Mouse (Mus musculus): ENCODE results near the gene Kcnk2.

Kcnk2 gene

DNA sequence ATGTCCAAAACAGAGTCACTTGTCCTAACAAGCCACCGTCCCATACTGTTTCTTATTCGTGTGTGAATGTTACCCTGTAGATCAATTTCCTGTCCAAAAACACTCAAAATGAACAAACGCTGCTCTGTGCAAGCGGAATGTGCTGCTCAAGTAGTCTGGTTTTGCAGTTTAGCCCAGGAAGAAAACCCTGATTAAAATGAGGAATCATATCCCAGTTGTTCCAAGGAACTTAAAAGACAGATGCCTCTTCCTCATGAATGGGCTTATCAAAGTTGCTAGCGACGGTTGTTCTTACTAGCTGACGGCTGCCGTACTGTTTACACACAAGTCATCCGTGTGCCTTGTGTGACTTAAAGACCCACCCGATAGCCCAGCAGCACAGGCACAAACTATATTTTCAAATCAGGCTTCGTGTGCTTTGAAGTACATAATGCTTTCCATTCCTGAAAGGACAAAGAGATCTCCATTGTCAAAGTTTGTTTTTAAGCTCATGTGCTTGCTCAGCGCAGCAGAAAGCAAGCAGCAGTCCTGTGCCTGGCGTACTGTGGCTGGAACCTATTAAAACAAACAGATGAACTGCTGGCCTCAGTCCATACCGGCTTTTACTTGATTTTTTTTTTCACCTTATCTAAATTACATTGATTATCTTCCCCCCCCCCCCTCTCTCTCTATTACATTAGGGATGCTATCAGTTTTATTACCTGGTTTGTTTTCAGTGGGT is at the start of gene Kcnk2:
Gene Kcnk2 (minus strand): TSS at position 51 of the 721 bp plus-strand sequence.
- DNase-seq: no peak

DNA sequence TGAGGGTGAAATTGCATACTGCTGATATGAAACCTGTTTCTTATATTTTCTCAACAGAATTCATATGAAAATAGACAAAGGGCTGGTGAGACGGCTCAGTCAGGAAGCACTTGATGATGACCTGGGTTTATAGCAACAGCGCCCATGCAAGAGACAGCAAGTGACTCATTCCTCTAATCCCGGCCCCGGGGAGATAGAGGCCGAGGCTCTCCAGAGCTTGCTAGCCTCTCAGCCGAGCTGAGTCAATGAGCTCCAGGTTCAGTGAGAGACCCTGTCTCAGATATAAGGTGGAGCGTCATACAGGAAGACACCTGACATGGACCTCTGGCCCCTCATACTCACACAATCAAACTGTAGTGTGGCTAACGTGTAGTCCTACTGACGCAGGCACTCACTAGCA is 38.7 kb upstream of the Kcnk2 start:
- no peak for DNase-seq

DNA sequence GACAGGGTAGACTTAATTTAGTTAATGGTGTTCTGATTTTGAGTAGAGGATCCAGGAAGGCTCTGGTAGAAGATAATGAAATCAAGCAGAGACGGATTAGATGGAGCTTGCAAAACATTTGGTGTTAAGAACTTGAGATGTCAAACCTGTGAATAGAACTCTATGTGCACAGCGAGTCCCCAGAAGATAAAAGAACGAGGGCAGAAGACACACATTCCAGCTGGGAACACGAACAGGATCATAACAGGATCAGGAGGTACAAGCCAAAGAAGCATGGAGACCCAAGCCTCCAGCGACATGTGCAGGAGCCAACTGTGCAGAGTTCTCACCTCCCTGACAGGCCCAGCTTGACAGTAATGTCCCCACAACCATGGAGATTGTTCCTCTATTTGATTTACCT is 35.1 kb upstream of the Kcnk2 start:
- DNase-seq: no peak

DNA sequence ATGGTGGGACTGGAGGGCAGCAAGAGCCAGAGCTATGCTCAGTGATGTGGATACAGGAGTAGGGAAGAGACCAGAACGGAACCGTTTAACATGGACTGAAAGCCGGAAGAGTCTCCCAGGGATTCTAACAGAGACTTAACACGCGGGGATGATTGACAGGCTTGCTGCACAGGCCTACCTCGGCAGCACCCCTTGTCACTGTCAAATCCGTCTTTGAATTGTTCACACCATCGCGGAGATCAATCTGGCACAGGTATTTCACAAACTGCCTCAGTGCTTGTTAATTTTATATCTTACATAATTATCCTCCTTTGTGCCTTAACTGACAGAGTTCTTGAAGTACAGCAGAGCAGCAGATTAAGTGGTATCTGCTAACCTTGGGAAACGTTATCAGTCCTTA is 33.4 kb upstream of the Kcnk2 start:
- no peak for DNase-seq

DNA sequence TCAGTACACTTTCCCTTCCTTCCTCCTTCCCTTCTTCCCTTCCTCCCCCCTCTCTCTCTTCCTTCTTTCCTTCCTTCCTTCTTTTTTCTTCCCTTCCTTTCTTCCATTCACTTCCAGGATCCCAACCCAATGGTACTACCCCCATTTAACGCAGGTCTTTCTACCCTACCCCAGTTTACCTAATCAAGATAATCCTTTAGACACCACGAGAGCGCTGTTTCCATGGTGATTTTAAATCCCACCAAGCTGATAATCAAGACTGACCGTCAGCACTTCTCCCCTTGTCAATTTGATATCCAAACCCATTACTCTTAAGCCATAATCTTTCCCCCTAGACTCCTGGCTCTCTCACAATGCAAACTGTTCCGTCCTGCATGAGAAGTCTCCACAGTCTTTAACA is 29.4 kb upstream of the Kcnk2 start:
- DNase-seq: no peak

DNA sequence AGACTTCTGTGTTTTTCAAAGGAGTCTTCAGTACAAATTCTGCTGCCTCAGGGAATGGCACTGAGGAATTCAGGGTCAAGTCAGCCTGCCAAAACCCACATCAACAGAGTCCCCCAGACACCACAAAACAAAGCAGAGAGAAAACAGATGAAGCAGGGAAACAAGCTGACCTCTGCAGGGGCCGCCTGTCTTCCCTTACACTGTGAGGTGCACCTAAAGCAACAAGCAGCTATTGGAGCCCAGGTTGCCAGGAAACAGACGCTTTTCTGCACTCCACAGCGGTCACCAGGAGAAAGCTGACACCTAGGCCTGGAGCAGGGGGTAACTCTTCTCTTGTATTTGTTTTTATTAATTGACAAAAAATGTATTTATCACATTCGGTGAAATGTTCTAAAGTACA is 28.5 kb upstream of the Kcnk2 start:
- no peak for DNase-seq

DNA sequence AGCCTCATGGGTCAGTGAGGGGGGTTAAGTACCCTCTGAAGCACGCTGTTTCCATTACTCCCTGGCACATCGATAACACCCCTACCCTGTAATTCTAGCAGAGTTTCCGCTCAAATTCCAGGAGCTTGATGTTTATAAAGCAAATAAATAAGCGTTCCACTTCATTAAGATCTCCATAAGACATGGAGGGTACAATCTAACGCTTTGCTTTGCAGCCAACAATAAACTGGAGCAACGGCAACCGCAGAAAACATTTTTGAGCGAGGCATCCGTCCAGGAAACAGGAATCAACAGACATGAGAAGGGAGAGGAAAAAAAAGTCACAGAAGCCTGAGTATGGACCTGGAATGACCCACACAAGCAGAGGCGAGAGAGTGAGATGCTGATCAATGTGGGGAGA is 27.5 kb upstream of the Kcnk2 start:
- DNase-seq: no peak

DNA sequence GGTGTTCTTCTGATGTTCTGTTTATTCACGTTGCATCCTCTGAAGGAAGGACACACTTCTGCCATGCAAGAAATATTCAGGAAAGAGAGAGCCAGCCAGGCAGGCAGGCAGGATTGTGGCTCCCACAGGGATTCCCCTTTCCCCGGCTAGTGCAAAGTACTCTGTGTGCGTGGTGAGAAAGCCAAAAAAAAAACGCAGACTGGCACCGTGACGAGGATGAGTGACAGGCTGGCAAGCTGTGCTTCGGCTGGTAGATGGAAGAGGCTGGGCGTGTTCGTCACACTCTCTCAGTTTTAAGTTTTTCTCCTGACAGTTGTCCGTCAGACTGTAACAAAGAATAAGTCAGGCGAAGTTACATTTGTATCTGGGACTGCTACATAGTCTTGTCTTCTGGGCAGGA is 24.2 kb upstream of the Kcnk2 start:
- no peak for DNase-seq

DNA sequence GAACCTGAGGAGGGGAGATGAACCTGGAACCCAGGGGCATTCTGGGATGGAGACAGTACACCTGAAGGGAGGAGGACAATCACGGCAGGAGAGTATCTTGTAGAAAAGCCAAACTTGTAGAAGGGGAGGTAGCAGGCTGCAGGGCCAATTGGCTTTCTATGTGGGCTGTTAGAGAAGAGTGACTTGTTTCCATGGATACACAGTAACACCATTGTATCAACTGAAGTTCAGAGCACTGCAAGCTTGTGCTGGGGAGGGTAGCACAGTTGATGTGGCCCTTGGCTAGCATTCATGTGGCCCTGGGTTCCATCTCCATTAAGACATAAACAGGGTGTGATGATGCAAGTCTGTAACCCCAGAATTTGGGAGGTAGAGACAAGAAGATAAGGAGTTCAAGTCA is 17.8 kb upstream of the Kcnk2 start:
- no peak for DNase-seq

DNA sequence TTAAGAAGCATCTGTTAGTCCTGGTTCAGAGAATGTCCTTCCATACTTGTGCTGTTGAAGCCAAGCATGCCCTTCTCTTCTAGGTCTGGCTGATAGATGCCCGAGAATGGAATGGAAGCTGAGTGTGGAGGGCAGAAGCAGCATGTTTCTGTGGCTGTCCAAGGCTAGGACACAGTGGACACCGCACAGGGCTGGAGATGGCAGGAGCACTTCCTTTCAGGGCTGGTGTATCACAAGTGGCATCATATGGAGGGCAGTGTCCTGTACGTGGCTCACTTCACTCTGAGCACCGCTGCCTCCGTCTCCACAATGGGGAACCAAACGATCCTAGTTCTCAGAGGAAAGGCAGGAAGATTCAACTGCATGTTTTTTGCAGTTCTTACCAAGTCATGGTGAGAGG is 7.8 kb upstream of the Kcnk2 start:
- no peak for DNase-seq

DNA sequence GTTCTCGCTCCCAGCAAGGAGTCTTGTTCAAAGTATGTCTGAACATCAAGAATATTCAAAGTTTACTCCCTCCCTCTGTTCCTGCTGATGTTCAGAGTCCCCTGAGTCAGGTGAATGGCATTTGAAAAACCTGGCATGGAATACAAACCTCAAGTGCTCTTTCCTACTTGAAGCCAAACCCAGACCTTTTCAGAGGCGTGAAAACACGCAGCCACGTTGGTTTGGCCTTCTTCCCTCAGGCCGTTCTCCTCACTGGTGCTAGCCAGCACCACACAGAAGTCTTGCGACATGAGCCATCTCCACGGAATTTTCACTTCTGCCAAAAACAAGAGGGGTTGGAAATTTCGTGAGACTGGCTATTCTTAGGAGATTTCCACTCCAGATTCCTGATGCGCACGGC is 3.1 kb upstream of the Kcnk2 start:
- DNase-seq: no peak

DNA sequence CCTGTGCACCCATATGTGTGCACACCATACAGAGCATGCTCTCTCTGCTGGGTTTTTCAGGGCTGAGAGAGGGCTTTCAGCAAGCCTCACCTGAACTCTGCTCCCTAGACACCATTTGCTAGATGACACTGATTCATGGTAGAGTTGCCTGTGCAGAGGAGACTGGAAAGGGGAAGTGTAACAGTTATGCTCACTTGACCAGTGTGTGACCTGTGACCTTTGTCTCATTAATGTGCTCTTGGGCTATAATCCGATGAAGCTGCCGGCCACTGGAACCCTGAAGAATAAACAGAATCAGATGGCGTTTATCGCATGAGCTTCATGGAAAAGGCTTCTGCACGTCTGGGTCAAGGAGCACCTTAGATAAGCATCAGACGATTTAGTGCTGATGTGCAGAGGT is 1.5 kb upstream of the Kcnk2 start:
- DNase-seq: no peak

DNA sequence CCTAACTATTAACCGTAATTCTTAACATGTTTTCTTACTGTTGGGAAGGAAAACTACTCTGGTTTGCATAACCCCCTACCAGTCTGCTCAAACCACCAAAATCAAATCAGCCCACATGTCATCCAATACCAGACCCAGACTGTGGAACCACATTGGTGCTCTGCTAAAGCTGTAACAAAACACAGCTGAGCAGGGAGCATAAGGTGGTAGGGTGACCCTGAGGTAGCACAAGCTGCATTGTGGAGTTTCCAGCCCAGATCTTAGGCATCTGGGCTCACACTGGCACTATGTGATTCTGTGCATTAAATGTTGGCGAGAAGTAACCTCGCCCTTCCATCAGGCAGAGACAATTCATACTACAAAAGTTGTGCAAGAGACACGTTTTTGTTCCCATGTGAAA is 1.1 kb upstream of the Kcnk2 start:
- DNase-seq: no peak

DNA sequence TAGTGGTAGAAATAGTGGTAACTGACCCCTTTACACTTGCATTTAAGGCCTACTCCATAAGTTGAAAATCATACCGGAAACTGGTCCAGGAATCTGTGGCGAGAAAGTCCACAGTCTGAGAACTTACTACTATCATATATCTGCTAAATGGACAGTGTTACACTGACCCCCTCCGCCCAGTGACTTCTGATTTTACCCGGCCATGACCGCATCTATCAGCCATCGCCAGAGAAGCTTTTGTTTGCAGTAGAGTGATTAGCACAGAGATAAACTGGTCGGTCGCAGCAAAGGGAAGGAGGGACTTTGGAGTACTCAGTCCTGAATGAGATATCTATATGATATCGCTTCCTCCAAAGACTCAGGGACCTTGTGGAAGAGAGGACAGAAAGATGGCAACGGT is 15.2 kb downstream of the Kcnk2 start:
- DNase-seq: no peak

DNA sequence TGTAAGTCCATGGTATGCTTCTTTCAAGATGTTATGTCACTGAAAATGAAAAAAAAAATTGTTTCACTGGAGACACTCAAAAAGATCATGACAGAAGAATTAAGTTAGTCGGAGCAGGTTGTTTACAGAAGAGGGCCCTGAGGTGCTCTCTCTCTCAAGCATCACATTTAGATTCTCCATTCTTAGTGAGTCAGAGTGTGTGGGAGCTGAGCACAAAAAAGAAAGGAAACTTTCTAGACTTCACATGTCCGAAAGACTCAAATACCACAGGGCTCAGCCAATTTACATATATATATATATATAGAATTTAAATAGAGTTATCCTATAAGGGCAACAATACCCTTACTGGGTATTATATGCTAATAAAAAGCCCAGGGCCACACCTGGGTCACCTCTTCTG is 15.9 kb downstream of the Kcnk2 start:
- no peak for DNase-seq

DNA sequence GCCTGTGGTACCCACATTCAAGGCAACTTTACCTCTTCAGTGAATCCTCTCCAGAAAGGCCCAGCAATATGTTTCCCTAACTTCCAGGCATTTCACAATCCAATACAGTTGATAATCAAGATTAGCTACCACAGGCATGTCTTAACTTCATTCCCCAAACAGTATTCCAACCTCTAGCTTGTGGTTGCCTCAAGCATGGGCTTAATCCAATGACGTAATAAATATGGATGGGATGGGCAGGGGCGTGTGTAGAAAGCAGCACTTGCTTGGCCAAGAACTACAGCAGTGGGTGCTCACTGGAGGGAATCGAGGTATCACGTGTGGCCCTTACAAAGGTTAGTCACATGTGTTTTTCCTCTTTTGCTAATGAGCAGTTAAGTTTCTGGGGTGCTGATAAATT is 34.4 kb downstream of the Kcnk2 start:
- DNase-seq: no peak

DNA sequence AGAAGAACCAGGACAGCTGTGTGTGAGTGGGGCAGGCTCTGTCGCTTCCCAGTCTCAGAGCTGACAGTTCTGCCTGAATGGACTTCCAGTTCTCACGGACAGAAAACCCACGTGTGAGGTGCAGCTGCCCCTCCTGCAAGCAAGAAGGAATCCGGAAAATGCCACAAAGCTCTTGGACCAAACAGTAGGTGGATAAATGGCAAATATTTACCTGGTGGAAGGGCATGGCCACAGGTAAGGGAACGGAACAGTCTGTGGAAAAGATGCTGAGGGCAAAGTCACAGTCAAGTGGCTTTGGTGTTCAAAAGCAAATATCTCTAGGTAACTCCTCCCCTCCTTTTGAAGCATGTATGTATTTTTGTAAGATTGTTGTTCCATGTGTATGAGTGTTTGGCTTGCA is 37.9 kb downstream of the Kcnk2 start:
- no peak for DNase-seq

DNA sequence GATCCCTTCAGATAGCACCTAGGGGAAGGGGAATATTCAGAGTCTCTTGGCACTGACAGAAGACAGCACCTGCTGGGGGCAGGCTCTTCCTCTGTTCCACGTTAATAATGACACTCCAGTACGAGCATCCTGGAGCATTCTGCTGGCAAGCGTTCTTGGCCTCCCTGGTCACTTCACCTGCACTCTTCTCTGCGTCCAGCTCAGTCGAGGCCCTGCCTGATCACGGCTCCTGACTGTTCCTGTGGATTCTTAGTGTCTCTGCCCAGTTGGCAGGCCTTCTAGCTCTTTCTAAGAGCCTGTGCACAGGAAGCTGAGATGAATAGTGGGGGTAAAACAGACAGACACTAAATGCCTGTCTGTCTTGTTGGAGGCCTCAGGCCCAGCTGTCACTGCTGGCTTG is 39.5 kb downstream of the Kcnk2 start:
- peak; percentile 19 for DNase-seq

DNA sequence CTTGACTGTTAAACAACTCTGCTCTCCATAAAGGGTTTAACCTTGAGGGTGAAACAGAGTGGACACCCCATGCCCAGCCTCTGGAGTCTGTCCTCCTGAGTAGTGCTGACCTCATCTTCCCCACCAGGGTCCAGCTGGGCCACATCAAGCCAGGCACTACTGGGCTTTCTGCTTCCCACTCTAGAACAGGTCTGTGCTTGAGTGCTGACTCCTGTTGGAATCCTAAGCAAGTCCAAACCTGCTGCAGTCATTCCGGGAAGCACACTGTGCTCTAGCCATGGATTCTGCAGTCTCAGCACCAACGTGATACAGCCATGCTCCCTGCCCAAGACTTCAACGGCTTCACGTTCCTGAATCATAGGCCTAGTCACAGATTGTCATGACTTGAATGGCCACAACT is 42.4 kb downstream of the Kcnk2 start:
- DNase-seq: no peak

DNA sequence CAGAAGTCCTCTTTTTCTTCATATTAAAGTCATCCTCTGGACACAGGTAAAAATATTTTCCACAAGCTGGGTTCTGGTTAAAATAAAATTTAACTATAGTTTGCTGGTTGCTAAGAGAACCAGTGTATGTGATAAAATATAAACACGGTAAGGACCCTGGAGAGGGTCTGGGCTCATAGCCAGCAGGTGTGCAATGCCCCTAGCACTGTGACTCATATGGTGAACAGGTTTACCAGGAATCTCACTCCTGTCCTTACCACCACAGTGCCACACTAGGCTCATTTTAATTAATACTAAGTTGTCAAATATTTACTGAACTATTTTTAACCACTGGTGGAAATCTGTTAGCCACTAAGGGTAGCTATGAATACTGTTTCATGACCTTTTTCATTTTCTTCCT is 48.2 kb downstream of the Kcnk2 start:
- DNase-seq: no peak

DNA sequence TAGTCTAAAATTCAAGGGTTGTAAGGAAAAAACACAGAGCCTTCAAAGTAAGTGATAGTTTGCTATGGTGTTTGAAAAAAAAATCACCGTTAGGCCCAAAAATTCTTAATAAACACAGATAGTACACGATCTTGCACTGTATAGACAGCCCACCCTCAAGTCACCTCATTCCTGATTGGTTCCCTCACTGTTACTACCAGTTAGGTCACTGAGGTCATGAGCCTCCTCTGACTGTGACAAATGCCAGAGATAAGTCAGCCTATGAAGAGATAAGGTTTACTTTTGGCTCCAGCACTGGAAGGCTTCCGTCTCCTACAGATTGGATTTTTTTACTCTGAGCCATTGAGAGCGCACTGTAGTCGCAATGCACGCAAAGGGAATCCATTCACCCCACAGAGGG is 50.3 kb downstream of the Kcnk2 start:
- DNase-seq: no peak

DNA sequence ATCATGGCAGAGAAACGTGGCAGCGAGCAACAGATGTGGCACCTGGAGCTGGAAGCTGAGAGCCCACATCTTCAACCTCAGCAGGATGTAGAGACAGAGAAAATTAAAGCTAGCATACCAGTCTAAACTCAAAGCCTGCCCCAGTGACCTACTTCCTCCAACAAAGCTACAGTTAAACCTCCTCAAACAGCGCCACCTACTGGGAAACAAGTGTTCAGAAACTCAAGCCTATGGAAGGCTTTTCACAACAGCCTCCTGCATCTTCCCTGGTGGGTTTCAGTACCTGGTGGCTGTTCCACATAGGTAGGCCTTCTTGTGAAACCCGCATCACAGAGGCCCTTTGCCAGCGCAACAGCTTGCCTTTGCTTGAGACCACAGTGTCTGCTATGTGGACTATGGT is 52.9 kb downstream of the Kcnk2 start:
- DNase-seq: no peak

DNA sequence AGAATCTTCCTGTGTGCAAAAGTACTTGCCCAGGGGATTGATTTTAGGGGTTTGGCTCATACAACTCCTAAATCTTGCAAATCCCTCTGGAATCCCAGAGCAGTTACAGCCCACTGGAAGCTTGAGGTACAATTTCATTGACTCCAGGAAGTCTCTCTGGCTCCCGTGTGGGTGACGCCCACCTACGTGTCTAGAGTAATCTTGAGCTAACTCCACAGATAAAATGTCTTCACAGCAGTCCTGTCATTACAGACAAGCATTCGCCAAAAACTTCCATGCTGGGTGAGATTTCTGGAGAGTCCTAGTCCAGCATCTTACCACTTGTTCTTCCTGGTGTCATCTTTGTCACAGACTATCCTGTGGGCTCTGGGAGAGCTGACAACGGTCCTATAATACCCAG is 56.9 kb downstream of the Kcnk2 start:
- DNase-seq: no peak

DNA sequence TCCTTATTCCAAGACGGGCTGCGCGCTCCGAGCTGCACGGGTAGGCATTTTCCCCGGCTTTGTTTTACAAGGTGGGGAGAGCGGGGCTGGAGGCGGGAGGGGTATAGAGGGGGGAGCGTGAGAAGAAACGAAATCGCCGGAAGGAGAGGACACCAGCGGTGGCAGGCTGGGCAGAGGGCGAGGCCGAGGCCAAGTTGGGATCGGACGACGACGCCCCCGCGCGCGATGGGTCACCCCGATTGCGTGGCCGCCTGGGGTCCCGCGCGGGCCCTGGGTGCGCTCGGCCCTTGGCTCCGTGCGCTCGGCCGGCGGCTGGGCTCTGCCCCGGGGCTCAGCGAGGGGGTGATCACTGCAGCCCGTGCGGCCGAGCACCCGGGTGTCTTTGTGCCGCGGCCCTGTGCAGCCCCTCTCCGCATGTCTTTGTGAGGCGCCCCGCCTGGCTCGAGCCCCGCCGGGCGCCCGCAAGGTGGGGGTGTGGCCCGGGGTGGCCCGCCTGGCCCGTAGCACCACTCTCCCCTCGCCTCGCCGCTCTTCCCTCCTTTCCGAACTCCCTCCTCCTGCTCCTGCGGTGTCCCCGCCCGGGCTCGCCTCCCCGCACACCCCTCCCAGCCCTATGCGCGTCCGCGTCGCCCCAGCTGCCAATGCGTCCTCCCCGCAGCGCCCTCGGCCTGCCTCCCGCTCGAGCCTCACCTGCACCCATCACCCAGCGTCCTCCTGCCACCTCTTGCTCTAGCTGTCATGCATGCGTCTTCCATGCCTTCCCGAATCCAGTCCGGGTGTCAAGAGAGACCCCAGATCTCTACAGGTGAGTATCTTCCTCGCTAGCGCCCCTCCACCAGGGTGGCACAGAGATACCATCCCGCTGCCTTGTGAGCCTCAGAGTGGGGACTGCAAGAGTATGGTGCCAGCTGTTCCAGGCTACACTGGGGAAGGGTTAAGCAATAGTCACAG is 58.5 kb downstream of the Kcnk2 start:
- DNase-seq: no peak
